Mouse (Mus musculus) heart, embryonic 11.5 days (tissue): ENCODE measurements around the gene Cdk2. TPM values are rescaled to one million over a fixed set of nuclear protein-coding genes. Genes with fewer than 3 reads are reported as not detected.

Source experiments
- ATAC-seq: fragments of 200-750 bp; cut with Nextera tagmentation; replicated peaks from 2 replicates; pipeline ENCODE4 v1.8.0; 2017; ENCODE audit warnings: moderate library complexity; ENCODE audit not compliant: insufficient number of reproducible peaks, low FRiP score, low TSS enrichment
- H3K27ac ChIP-seq: fragments of 300-500 bp; sonication (generic); 2 replicates; pipeline ENCODE4 v1.5.1; 2014; ENCODE audit warnings: mild to moderate bottlenecking, low read depth, low read length
- H3K27me3 ChIP-seq: fragments of 300-500 bp; sonication (generic); 2 replicates; pipeline ENCODE4 v1.6.1; 2014; ENCODE audit warnings: mild to moderate bottlenecking, low read length, mixed read lengths; ENCODE audit not compliant: control insufficient read depth, insufficient read depth
- H3K36me3 ChIP-seq: fragments of 300-500 bp; sonication (generic); 2 replicates; pipeline ENCODE4 v1.6.1; 2014; ENCODE audit warnings: mild to moderate bottlenecking, low read length, moderate library complexity, mixed read lengths; ENCODE audit not compliant: control insufficient read depth, insufficient read depth
- H3K4me1 ChIP-seq: fragments of 300-500 bp; sonication (generic); 2 replicates; pipeline ENCODE4 v1.6.1; 2014; ENCODE audit warnings: low read length; ENCODE audit not compliant: control insufficient read depth, insufficient read depth
- H3K4me2 ChIP-seq: fragments of 300-500 bp; sonication (generic); 2 replicates; pipeline ENCODE4 v1.6.1; 2014; ENCODE audit warnings: mild to moderate bottlenecking, moderate library complexity
- H3K4me3 ChIP-seq: fragments of 300-500 bp; sonication (generic); 2 replicates; pipeline ENCODE4 v1.5.1; 2014; ENCODE audit warnings: low read depth, low read length
- H3K9ac ChIP-seq: fragments of 300-500 bp; sonication (generic); 2 replicates; pipeline ENCODE4 v1.6.1; 2014; ENCODE audit warnings: mild to moderate bottlenecking, low read depth, low read length, moderate library complexity
- H3K9me3 ChIP-seq: fragments of 300-500 bp; sonication (generic); replicated peaks from 2 replicates; pipeline ENCODE4 v1.6.1; 2016; ENCODE audit warnings: low read length; ENCODE audit not compliant: control insufficient read depth
- WGBS: fragments of 180-500 bp; shearing (Covaris S2); extraction: QIAGEN DNeasy Blood & Tissue Kit; methylation state at CpG from one replicate; pipeline ENCODE4 v1.1.7; 2014; ENCODE audit not compliant: insufficient replicate concordance; 5-methylcytosine and 5-hydroxymethylcytosine counted together
- polyA plus RNA-seq: library from polyadenylated mRNA; unstranded; fragments of >200 nt; fragmentation: Nextera tagmentation; extraction: Ambion mirVana; gene quantifications from 2 replicates; pipeline ENCODE4 v1.2.1, GENCODE M21; 2014

Gene Cdk2
- polyA plus RNA-seq, 1 experiment from 2014 or later, result 91.1 TPM

- no peaks in the 10 kb centered on the region for H3K27me3 ChIP-seq
- H3K4me2 ChIP-seq, result peak overlapping the region; percentile 63
- peaks cover 22% of the 10 kb centered on the region for H3K4me1 ChIP-seq
- H3K4me3 ChIP-seq, result peak overlapping the region; percentile 23; the same call in 1 of the 2 replicates
- no peak overlapping the region for H3K9ac ChIP-seq
- H3K36me3 ChIP-seq, result peaks cover 19% of the 10 kb centered on the region
- 87% methylated on average over 6 of the region's 6 CpGs for WGBS
- ATAC-seq, result no peak
- no peak overlapping the region for H3K27ac ChIP-seq
- no peaks in the 10 kb centered on the region for H3K9me3 ChIP-seq
Observed at GRCm38 (mm10) chr10:128697072-128697725, 7.6 kb downstream of the Cdk2 start.

DNA sequence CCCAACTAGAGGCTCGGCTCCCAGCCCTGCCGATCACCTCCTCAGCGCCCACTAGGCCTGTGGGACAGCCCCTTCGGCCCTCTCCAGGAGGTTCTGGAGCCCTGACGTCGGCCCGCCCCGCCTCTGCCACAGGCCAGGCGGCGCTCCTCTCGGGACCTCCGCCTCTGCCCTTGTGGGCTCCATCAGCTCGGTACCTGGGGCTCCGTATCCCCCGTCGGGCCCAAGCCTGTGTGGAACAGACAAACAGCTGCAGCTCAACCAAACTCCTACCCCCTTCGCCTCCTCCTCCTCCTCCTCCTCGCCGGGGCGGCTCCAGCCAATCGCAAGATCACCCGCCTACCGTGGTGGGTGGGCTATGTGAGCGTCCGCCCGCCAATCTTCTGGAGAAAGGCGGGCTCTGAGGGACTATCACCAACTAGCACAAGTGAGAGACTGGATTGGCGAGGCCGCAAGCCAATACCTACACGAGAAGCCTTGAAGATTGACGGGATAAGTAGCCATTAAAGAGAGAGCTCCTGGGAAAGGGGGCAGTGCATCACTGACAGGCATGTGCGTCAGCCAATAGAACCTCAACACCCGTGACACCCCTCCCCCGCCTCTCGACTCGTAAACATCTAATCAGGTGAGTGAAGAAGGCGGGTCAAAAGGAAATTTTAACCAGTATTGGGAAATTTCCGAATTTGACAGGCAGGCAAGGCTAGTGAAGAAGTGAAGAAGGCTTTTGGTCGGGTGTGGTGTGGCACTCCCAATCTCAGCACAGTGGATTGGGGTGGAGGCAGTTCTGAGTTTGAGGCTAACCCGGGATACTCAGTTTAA lies 8.6 kb downstream of the Cdk2 start, which contains the start of gene Rab5b:
Gene Rab5b (minus strand): TSS at position 273 of the 816 bp plus-strand sequence.
- ATAC-seq, result peak; percentile 98
- H3K9me3 ChIP-seq, result no peaks in the 10 kb centered on the region
- peak within 1 kb of the TSS; percentile 96 for H3K27ac ChIP-seq
- peak within 1 kb of the TSS; percentile 80 for H3K4me2 ChIP-seq
- H3K36me3 ChIP-seq, result peaks cover 17% of the 10 kb centered on the region
- under 1% methylated on average over 39 of the region's 40 CpGs for WGBS
- peak within 1 kb of the TSS; percentile 78 for H3K4me3 ChIP-seq
- H3K9ac ChIP-seq, result peak within 1 kb of the TSS; percentile 96
- peaks cover 22% of the 10 kb centered on the region for H3K4me1 ChIP-seq
- H3K27me3 ChIP-seq, result no peaks in the 10 kb centered on the region

GRCm38 (mm10) chr10:128695411-128695991 lies 9.3 kb downstream of the Cdk2 start:
- Histone ChIP-seq H3K9ac (peak overlapping the region; percentile 96), H3K4me3 (peak overlapping the region; percentile 78), H3K4me1 (peaks cover 22% of the 10 kb centered on the region), H3K36me3 (peaks cover 12% of the 10 kb centered on the region), H3K9me3 (no peaks in the 10 kb centered on the region), H3K27ac (peak overlapping the region; percentile 96), H3K4me2 (peak overlapping the region; percentile 80), H3K27me3 (no peaks in the 10 kb centered on the region)
- WGBS, result under 1% methylated on average over 22 of the region's 22 CpGs
- ATAC-seq, result peak; percentile 61; the same call in 1 of the 2 replicates

DNA sequence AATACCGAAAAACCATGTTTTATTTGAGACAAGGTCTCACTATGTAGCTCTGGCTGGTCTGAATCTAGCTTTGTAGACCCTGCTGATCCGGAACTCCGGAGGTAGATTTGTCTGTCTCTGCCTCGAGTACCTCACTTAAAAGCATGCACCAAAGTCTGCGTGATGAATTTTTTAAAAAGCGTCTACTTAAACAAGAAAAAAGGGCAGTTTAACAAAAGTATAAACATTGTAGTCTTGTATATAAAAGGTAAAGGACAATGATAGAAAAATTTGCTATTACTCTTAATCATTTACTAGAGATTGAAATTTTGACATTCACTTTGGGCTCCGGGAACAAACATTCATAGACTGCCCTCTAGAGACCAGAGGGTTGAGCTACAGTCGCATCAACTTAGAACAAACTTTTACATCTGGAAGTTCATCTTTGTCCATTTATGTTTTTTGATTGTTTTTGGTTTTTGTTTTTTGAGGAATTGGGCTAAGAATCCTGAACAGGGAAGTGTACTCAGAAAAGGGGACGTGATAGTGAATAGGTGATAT lies 30.3 kb downstream of the Cdk2 start:
- H3K4me2 ChIP-seq, result peak overlapping the region; percentile 95
- peaks cover 2% of the 10 kb centered on the region; the same call in 1 of the 2 replicates for H3K27me3 ChIP-seq
- H3K27ac ChIP-seq, result peak overlapping the region; percentile 57
- peak overlapping the region; percentile 73 for H3K4me3 ChIP-seq
- WGBS, result 5% methylated on average over 9 of the region's 9 CpGs
- H3K36me3 ChIP-seq, result peaks cover 1% of the 10 kb centered on the region; the same call in 1 of the 2 replicates
- H3K4me1 ChIP-seq, result peaks cover 5% of the 10 kb centered on the region; the same call in 1 of the 2 replicates
- H3K9ac ChIP-seq, result peak overlapping the region; percentile 67; the same call in 1 of the 2 replicates
- H3K9me3 ChIP-seq, result no peaks in the 10 kb centered on the region
- ATAC-seq, result no peak

DNA sequence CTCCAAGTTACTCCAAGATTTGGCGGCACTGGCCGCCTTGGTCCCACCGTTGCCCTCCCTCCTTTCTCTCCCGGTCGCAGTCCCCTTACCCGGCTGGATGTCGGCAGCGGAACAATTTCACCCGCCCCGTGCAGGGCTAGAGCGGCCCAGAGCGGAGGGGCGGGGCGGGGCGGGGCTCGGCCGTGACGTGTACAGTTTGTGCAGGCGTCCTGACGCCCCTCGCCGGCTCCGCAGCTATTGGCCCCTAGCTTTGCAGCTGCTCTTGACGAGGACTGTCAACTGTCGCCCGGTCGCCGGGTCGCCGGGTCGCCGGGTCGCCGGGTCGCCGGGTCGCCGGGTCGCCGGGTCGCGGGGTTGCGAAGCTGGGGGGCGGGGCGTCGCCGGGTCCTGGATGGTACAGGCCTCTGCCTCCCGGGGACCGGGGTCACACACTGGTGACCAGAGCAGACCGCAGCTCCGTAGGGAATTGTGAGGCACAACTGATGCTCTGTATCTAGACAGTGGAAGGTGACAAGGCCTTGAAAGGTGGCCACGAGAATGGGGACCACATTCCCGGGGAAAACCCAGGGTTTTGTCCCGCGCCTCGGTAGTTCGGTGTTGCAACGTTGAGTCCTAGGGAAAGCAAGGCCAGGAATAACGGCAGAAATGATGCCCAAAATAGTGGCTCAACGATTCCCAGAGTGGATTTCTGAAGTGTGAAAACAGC lies 30.9 kb downstream of the Cdk2 start, which contains the start of gene Suox:
Gene Suox (minus strand): TSS at position 311 of the 706 bp plus-strand sequence.
- no peaks in the 10 kb centered on the region for H3K9me3 ChIP-seq
- ATAC-seq, result peak; percentile 85
- peak within 1 kb of the TSS; percentile 73 for H3K4me3 ChIP-seq
- peaks cover 2% of the 10 kb centered on the region; the same call in 1 of the 2 replicates for H3K27me3 ChIP-seq
- peaks cover 5% of the 10 kb centered on the region; the same call in 1 of the 2 replicates for H3K4me1 ChIP-seq
- WGBS, result under 1% methylated on average over 60 of the region's 60 CpGs
- peak within 1 kb of the TSS; percentile 57 for H3K27ac ChIP-seq
- H3K9ac ChIP-seq, result peak within 1 kb of the TSS; percentile 67
- H3K4me2 ChIP-seq, result peak within 1 kb of the TSS; percentile 95
- no peaks in the 10 kb centered on the region for H3K36me3 ChIP-seq

DNA sequence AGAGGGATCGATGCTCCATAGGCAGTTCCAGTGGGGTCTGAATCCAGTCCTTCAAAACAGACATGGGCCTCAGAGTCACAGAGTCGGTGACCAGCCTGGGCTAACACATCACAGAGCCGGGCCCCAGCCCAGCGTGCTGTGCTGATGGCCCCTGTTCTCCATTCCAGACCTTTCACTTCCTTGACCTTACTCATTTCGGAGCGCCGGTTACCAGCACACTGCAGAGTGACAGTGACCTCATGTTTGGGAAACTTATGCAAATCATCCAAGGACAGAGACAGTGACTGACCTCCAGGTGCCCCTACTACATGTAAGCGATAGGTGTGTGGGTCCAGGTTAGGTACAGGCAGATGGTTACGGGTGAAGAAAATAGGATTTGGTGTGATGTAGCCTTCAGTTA lies 33.7 kb downstream of the Cdk2 start:
- 89% methylated on average over 9 of the region's 9 CpGs for WGBS
- no peaks in the 10 kb centered on the region for H3K36me3 ChIP-seq
- H3K4me3 ChIP-seq, result no peak overlapping the region
- H3K9ac ChIP-seq, result no peak overlapping the region
- H3K4me2 ChIP-seq, result no peak overlapping the region
- H3K27ac ChIP-seq, result no peak overlapping the region
- ATAC-seq, result no peak
- H3K4me1 ChIP-seq, result peaks cover 5% of the 10 kb centered on the region; the same call in 1 of the 2 replicates
- H3K9me3 ChIP-seq, result no peaks in the 10 kb centered on the region
- peaks cover 2% of the 10 kb centered on the region; the same call in 1 of the 2 replicates for H3K27me3 ChIP-seq

GRCm38 (mm10) chr10:128668790-128669672 lies 35.8 kb downstream of the Cdk2 start:
- H3K9me3 ChIP-seq, result no peaks in the 10 kb centered on the region
- no peaks in the 10 kb centered on the region for H3K36me3 ChIP-seq
- under 1% methylated on average over 42 of the region's 42 CpGs for WGBS
- H3K27me3 ChIP-seq, result peaks cover 2% of the 10 kb centered on the region; the same call in 1 of the 2 replicates
- H3K9ac ChIP-seq, result peak overlapping the region; percentile 73
- no peak for ATAC-seq
- H3K27ac ChIP-seq, result 0 out of 2 replicates have a peak overlapping the region, but pooled peaks have one; percentile 35
- H3K4me1 ChIP-seq, result peaks cover 5% of the 10 kb centered on the region; the same call in 1 of the 2 replicates
- H3K4me3 ChIP-seq, result peak overlapping the region; percentile 76
- peak overlapping the region; percentile 95 for H3K4me2 ChIP-seq
